Mouse (Mus musculus): Measurements from ENCODE around the gene Wipi1. TPM values are rescaled to one million over a fixed set of nuclear protein-coding genes. Genes with fewer than 3 reads are reported as not detected.
"Not testable (repeated sequence)": the region's sequence is repeated elsewhere in the genome, so short reads cannot be mapped to it uniquely, and the experiment has no call there.

Wipi1 gene
- 10 to 100 TPM; 47.2 to 68.4 (median 59.2) TPM for total RNA-seq (2022)

GRCm38 (mm10) chr11:109611303-109612149 lies at the start of gene Wipi1:
TSS of gene Wipi1 (minus strand) at chr11:109611967.
- peak; percentile 99 for DNase-seq (ENCODE audit: low spot score in 2 of 2)

GRCm38 (mm10) chr11:109660526-109660925 lies 48.8 kb upstream of the Wipi1 start:
- not testable (repeated sequence) for DNase-seq (ENCODE audit: low spot score in 2 of 2)

GRCm38 (mm10) chr11:109656232-109656631 lies 44.5 kb upstream of the Wipi1 start:
- no peak for DNase-seq (ENCODE audit: low spot score in 2 of 2)

GRCm38 (mm10) chr11:109654581-109654980 lies 42.8 kb upstream of the Wipi1 start:
- DNase-seq (ENCODE audit: low spot score in 2 of 2) = no peak

GRCm38 (mm10) chr11:109653201-109653600 lies 41.4 kb upstream of the Wipi1 start:
- DNase-seq (ENCODE audit: low spot score in 2 of 2) = no peak

GRCm38 (mm10) chr11:109652505-109652904 lies 40.7 kb upstream of the Wipi1 start:
- no peak for DNase-seq (ENCODE audit: low spot score in 2 of 2)

- DNase-seq (ENCODE audit: low spot score in 2 of 2) = no peak
Observed at GRCm38 (mm10) chr11:109651566-109652024, 39.8 kb upstream of the Wipi1 start.

GRCm38 (mm10) chr11:109650788-109651565 lies 39.2 kb upstream of the Wipi1 start:
- DNase-seq (ENCODE audit: low spot score in 2 of 2) = peak; percentile 83 to 87

- DNase-seq (ENCODE audit: low spot score in 2 of 2) = peak; percentile 53 to 73
Observed at GRCm38 (mm10) chr11:109649975-109650701, 38.4 kb upstream of the Wipi1 start.

- no peak for DNase-seq (ENCODE audit: low spot score in 2 of 2)
Observed at GRCm38 (mm10) chr11:109649206-109649605, 37.4 kb upstream of the Wipi1 start, which contains the start of gene Prkar1a. TSS of gene Prkar1a (plus strand) at chr11:109649405.

GRCm38 (mm10) chr11:109648510-109648909 lies 36.7 kb upstream of the Wipi1 start:
- no peak for DNase-seq (ENCODE audit: low spot score in 2 of 2)

- no peak for DNase-seq (ENCODE audit: low spot score in 2 of 2)
Observed at GRCm38 (mm10) chr11:109641498-109642222, 29.9 kb upstream of the Wipi1 start.

- DNase-seq (ENCODE audit: low spot score in 2 of 2) = no peak
Observed at GRCm38 (mm10) chr11:109635871-109636395, 24.2 kb upstream of the Wipi1 start.

- no peak for DNase-seq (ENCODE audit: low spot score in 2 of 2)
Observed at GRCm38 (mm10) chr11:109634928-109635327, 23.2 kb upstream of the Wipi1 start.

- peak in 1 of 2 experiments; percentile 41 for DNase-seq (ENCODE audit: low spot score in 2 of 2)
Observed at GRCm38 (mm10) chr11:109629021-109629521, 17.3 kb upstream of the Wipi1 start.

- no peak for DNase-seq (ENCODE audit: low spot score in 2 of 2)
Observed at GRCm38 (mm10) chr11:109628099-109628498, 16.3 kb upstream of the Wipi1 start.

- no peak for DNase-seq (ENCODE audit: low spot score in 2 of 2)
Observed at GRCm38 (mm10) chr11:109627648-109628047, 15.9 kb upstream of the Wipi1 start.

GRCm38 (mm10) chr11:109623238-109623637 lies 11.5 kb upstream of the Wipi1 start:
- no peak for DNase-seq (ENCODE audit: low spot score in 2 of 2)

GRCm38 (mm10) chr11:109622518-109623037 lies 10.8 kb upstream of the Wipi1 start:
- peak in 1 of 2 experiments; percentile 7 for DNase-seq (ENCODE audit: low spot score in 2 of 2)

- peak in 1 of 2 experiments; percentile 17 for DNase-seq (ENCODE audit: low spot score in 2 of 2)
Observed at GRCm38 (mm10) chr11:109621183-109621582, 9.4 kb upstream of the Wipi1 start.
